Mouse (Mus musculus) ES-E14 (cell line): ENCODE results near the gene Lpin2. TPM values are rescaled to one million over a fixed set of nuclear protein-coding genes. Genes with fewer than 3 reads are reported as not detected.

Experiments
- DNase-seq: peaks from one replicate; pipeline ENCODE4 v3.0.0-alpha.2; 2013; ENCODE audit warnings: low read depth, low spot score
- H3K27ac ChIP-seq: 2 replicates; pipeline ENCODE4 v1.5.1; 2012; ENCODE audit warnings: low read depth, mild to moderate bottlenecking, low read length, moderate library complexity, mixed read lengths; ENCODE audit not compliant: poor library complexity, insufficient read depth, severe bottlenecking
- H3K36me3 ChIP-seq: 2 replicates; pipeline ENCODE4 v1.6.1; 2012; ENCODE audit warnings: mild to moderate bottlenecking, low read length, moderate library complexity, mixed read lengths; ENCODE audit not compliant: control insufficient read depth, poor library complexity, insufficient read depth, severe bottlenecking
- H3K4me1 ChIP-seq, 2 experiments: fragments of 150-350 bp in 1 of 2; sonication (generic) in 1 of 2; 2 replicates each; pipeline ENCODE4 v1.6.1; 2012; ENCODE audit warnings: low read length in 2 of 2, mild to moderate bottlenecking in 1 of 2, mixed read lengths in 1 of 2; ENCODE audit not compliant: control insufficient read depth in 2 of 2, insufficient read depth in 2 of 2, poor library complexity in 1 of 2
- H3K4me3 ChIP-seq, 2 experiments: fragments of 150-350 bp in 1 of 2; sonication (generic) in 1 of 2; 2 replicates each; pipeline ENCODE4 v1.5.1; 2012; ENCODE audit warnings: low read length in 2 of 2, low read depth in 1 of 2, mild to moderate bottlenecking in 1 of 2, mixed read lengths in 1 of 2; ENCODE audit not compliant: insufficient read depth in 1 of 2, poor library complexity in 1 of 2, severe bottlenecking in 1 of 2
- H3K9ac ChIP-seq: 2 replicates; pipeline ENCODE4 v1.6.1; 2012; ENCODE audit warnings: low read depth, mild to moderate bottlenecking, low read length, mixed read lengths; ENCODE audit not compliant: poor library complexity, insufficient read depth, severe bottlenecking
- H3K9me3 ChIP-seq: fragments of 150-350 bp; sonication (generic); 2 replicates; pipeline ENCODE4 v1.6.1; 2012; ENCODE audit warnings: low read depth, mild to moderate bottlenecking, low read length; ENCODE audit not compliant: control insufficient read depth, insufficient read depth
- CHD2 ChIP-seq: IDR thresholded peaks from 2 replicates; pipeline ENCODE4 v1.6.1; 2014; ENCODE audit warnings: mild to moderate bottlenecking, low read depth, low read length, inconsistent platforms
- HCFC1 ChIP-seq: IDR thresholded peaks from 2 replicates; pipeline ENCODE4 v1.6.1; 2012; ENCODE audit warnings: low read length, inconsistent platforms, borderline replicate concordance; ENCODE audit not compliant: insufficient read depth
- MAFK ChIP-seq: IDR thresholded peaks from 2 replicates; pipeline ENCODE4 v1.6.1; 2014; ENCODE audit warnings: mild to moderate bottlenecking, low read depth, low read length, inconsistent platforms; ENCODE audit not compliant: insufficient read depth
- ZC3H11A ChIP-seq: IDR thresholded peaks from 2 replicates; pipeline ENCODE4 v1.6.1; 2012; ENCODE audit warnings: low read depth, mild to moderate bottlenecking, inconsistent platforms, low read length, borderline replicate concordance
- ZNF384 ChIP-seq: IDR thresholded peaks from 2 replicates; pipeline ENCODE4 v1.6.1; 2012; ENCODE audit warnings: low read depth, low read length, inconsistent platforms
- in situ Hi-C, 2 experiments: fragments of 600-800 bp; cut with MboI; formaldehyde crosslinking; loops; one replicate each; pipeline ENCODE4 v1.15.1; 2025; ENCODE audit warnings: low sequenced_read_pairs in 2 of 2, inconsistent platforms in 1 of 2; ENCODE audit not compliant: unreplicated experiment in 2 of 2
- total RNA-seq: library from RNA; depleted of rRNA; stranded (reverse); fragments of 300-350 nt; gene quantifications from 2 replicates; pipeline ENCODE4 v1.2.3, GENCODE M21; 2012; rRNA removed

The Lpin2 gene
- total RNA-seq, 1 experiment: 12.6 TPM

- no peak for TF ChIP-seq ZNF384
- no peak for TF ChIP-seq ZC3H11A
- TF ChIP-seq CHD2: no peak
- TF ChIP-seq MAFK: no peak
- no peak for TF ChIP-seq HCFC1
- no peak for DNase-seq
- H3K36me3 ChIP-seq: no peaks in the 10 kb centered on the region
- H3K27ac ChIP-seq: no peak overlapping the region
- H3K4me3 ChIP-seq: no peak overlapping the region
- no peaks in the 10 kb centered on the region for H3K4me1 ChIP-seq
- no peak overlapping the region for H3K9ac ChIP-seq
- in situ Hi-C loops: no loop called here
- H3K9me3 ChIP-seq: no peaks in the 10 kb centered on the region
Observed at GRCm38 (mm10) chr17:71290486-71291410, 108.4 kb downstream of the Lpin2 start.

GRCm38 (mm10) chr17:71291897-71292420 is 109.6 kb downstream of the Lpin2 start:
- H3K9ac ChIP-seq: no peak overlapping the region
- in situ Hi-C loops: no loop called here
- H3K4me3 ChIP-seq: no peak overlapping the region
- no peaks in the 10 kb centered on the region for H3K9me3 ChIP-seq
- H3K27ac ChIP-seq: no peak overlapping the region
- no peaks in the 10 kb centered on the region for H3K36me3 ChIP-seq
- H3K4me1 ChIP-seq: no peaks in the 10 kb centered on the region
- no peak for TF ChIP-seq ZC3H11A
- no peak for TF ChIP-seq CHD2
- no peak for TF ChIP-seq HCFC1
- no peak for TF ChIP-seq MAFK
- TF ChIP-seq ZNF384: no peak
- no peak for DNase-seq

GRCm38 (mm10) chr17:71292897-71293296 is 110.5 kb downstream of the Lpin2 start:
- no peak for DNase-seq
- no peaks in the 10 kb centered on the region for H3K4me1 ChIP-seq
- no peak overlapping the region for H3K27ac ChIP-seq
- H3K4me3 ChIP-seq: no peak overlapping the region
- no peak for TF ChIP-seq CHD2
- TF ChIP-seq ZC3H11A: no peak
- TF ChIP-seq MAFK: no peak
- no peak for TF ChIP-seq ZNF384
- no peak for TF ChIP-seq HCFC1
- in situ Hi-C loops: no loop called here
- no peaks in the 10 kb centered on the region for H3K9me3 ChIP-seq
- no peak overlapping the region for H3K9ac ChIP-seq
- H3K36me3 ChIP-seq: no peaks in the 10 kb centered on the region

- no peak for DNase-seq
- TF ChIP-seq ZNF384 (no peak), ZC3H11A (no peak), HCFC1 (no peak), CHD2 (no peak), MAFK (no peak)
- Histone ChIP-seq H3K9me3 (no peaks in the 10 kb centered on the region), H3K4me3 (no peak overlapping the region), H3K36me3 (no peaks in the 10 kb centered on the region), H3K9ac (no peak overlapping the region), H3K27ac (no peak overlapping the region), H3K4me1 (no peaks in the 10 kb centered on the region)
- in situ Hi-C loops: no loop called here
Observed at GRCm38 (mm10) chr17:71294570-71294969, 112.2 kb downstream of the Lpin2 start.

Other genes with a start within 250 kb of the Lpin2 start
- gene Myom1, start 179.9 kb upstream of the Lpin2 start, total RNA-seq: 2.4 and 3.3 TPM in 2 replicates
- 344 and 460 TPM in 2 replicates for gene Myl12a, start 179.7 kb upstream of the Lpin2 start, total RNA-seq
- 1.0 TPM in 2 replicates for gene Emilin2, start 129.4 kb downstream of the Lpin2 start, total RNA-seq